Mouse (Mus musculus) lung, adult 18-20 months (tissue): ENCODE results near the gene Arpc1b.

Experiments
- DNase-seq, 2 experiments: peaks; one replicate each; pipeline ENCODE4 v3.0.0; 2022; ENCODE audit warnings: mixed read lengths in 2 of 2

The Arpc1b gene

GRCm38 (mm10) chr5:145166536-145167305 is 52.7 kb downstream of the Arpc1b start, which contains the start of the genes Ptcd1 and Cpsf4:
TSS of gene Ptcd1 (minus strand) at chr5:145167108.
TSS of gene Cpsf4 (plus strand) at chr5:145167213.
- DNase-seq: peak; percentile 99

DNA sequence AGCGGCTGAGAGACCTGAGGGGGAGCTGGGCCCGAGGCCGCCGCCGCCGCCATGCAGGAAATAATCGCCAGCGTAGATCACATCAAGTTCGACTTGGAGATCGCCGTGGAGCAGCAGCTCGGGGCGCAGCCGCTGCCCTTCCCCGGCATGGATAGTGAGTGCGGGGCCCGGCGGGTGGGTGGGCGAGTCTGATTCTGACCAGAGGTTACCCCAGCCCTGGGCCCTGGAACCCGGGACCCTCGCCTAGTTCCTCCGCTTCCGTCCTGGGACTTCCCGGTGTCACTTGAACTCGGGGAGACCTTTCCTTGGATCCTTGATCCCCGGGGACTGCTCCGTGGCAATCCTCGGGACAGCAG is 53.3 kb downstream of the Arpc1b start:
- no peak for DNase-seq

- DNase-seq: peak in 1 of 2 experiments; percentile 12
These were observed 64.5 kb downstream of the Arpc1b start for GRCm38 (mm10) chr5:145178461-145178980.
